Mouse (Mus musculus) retina, postnatal 1 day (tissue): ENCODE measurements around the gene Kcnh3.
A peak's percentile ranks its signal among the peaks of the same experiment; 100 is the strongest.
"Not testable (repeated sequence)": the region's sequence is repeated elsewhere in the genome, so short reads cannot be mapped to it uniquely, and the experiment has no call there.

Experiments
- DNase-seq: peaks from one replicate; pipeline ENCODE4 v3.0.0-alpha.2; 2012

The Kcnh3 gene

DNA sequence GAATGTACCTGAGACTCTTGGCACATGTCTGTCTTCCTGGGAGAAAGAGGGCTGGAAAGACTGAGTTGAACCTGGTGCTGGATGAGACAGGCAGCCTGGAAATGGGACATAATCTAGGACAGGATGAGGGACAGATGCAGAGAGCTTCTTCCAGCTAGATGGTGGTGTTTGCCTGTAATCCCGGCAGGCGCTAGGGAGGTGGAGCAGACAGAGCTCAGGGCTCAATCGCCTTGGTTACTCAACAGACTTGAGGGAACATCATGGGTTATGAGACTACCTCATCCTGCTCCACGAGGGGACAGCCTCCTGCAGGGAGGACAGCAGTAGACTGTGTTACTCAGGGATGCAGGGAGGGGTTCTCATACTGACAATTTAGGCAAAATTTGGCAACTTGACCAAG is 16.6 kb downstream of the Kcnh3 start:
- DNase-seq, result no peak

- no peak for DNase-seq
These were observed 17.4 kb downstream of the Kcnh3 start for GRCm38 (mm10) chr15:99242045-99242444.

DNA sequence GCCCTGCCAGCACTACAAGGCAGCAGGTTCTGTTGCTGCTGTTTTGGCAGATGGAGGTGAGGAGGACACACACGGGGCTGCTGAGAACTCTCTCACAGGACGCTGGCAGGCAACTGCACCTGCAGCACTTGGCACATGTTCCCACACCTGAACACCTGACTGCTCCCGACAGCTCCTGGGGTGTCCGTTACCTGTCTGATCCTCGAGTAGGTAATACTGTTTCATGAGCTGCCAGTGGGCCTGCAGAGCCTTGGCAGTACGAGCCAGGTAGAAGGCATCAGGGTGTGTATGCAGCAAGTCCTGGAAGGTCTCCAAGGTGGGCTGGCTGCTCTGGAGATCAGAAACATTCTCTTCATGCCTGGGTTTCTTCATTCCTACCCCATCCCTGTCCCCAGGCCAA is 22.1 kb downstream of the Kcnh3 start:
- not testable (repeated sequence) for DNase-seq

- DNase-seq, result no peak
These were observed 24.3 kb downstream of the Kcnh3 start for GRCm38 (mm10) chr15:99248972-99249371.

DNA sequence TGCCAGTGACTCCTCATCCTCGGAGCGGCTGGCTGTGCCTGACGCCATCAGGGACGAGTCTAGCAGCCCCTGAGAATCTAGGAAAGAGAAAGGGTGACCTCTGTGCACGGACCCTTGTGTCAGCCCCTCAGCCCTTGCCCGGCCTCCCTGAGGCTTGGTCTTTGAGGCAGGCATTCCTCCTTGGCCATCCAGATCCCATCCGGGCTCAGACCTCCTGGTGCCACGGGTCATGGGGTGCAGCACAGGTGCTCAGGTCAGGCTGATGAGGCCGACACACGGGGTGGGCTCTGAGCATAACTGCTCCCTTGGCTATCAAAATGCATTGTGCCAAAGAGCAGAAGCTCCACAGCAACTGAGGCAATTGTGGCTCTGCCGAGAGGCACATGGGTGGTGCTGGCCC is 25.3 kb downstream of the Kcnh3 start:
- no peak for DNase-seq

DNA sequence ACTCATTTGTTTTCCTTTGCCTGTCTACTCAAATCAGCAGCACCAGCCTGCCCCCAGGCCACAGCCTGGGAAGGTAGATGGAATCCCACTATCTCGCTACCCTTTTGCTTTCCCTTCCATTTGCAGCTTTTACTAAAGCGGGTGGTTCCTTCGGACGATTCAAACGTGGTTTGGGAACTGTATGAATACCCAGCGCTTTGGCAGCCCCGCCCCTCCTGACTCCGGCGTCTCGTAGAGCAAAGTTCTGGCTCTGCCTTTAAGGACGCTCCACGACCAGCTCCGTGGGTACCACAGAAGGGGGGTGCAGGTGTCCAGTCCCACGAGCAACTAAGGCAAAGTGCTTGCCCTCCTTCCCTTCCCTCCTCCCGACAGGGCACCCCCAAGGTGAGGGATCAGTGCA is 26.4 kb downstream of the Kcnh3 start:
- DNase-seq, result not testable (repeated sequence)

DNA sequence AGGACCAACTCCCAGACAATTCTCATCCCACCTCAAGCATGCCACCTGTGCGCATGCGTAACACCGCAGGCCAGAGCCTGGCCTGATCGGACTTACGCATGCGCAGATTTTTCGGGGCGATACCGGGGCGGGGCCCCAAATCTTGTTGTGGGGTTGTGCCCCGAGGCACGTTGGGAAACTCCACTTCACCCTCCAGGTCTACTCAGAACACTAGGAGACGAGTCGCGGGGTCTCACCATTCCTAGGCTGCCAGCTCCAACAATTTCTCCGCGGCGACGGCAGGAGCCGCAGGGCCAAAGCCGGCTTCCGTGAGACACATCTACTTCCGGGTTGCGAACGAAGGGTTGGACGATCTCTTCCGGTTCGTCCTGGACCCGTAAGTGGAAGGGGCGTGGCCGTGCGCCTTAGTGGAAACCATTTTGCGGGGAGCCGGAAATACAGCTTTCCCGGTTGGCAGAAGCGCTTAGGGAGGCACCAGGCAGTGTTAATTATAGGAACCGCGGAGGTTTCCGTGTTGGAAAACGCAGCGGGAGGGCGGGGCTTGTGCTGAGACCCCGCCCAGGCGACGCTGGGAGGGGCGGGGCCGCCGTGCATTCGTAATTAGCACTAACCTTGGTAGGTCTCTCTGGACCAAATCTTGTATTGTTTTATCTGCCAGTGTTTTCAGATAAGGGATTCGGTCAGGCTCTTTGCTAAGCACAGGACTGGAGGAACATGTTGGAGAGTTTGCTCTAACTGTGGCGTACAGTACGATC is 27.1 kb downstream of the Kcnh3 start, which contains the start of gene Mcrs1:
Gene Mcrs1 (minus strand): TSS at position 336 of the 755 bp plus-strand sequence.
- peak; percentile 100 for DNase-seq

DNA sequence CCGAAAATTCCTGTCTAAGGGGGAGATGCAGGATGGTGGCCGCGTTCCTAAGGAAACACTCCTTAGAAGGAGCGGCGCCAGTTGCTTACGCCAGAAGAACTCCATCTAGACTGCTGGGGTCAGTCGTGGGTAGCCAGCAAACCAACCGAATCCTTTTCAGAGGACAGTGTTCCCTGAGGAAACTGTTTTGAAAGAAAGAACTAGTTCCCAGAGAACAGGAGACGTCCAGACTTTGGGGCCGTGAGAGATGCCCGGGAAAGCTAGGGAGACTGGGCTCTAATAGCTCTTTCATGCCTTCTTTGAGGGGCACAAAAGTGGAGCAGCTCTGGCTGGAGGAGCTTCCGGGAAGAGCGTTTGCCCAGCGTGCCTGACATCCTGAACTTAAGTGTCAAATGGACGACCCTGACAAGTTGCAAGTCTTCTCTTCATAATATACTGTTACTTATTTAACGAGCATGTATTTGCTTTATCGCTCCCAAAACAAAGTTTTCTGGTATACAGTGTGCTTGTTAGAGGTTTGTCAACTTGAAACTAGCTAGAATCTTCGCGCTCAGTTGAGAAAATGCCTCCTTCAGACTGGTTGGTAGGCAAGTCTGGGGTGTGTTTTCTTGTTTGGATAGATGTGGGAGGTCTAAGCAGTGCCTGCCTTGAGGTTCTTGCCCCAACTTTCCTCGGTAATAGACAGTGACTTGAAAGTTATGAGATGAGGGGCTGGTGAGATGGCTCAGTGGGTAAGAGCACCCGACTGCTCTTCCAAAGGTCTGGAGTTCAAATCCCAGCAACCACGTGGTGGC is 27.9 kb downstream of the Kcnh3 start:
- no peak for DNase-seq

DNA sequence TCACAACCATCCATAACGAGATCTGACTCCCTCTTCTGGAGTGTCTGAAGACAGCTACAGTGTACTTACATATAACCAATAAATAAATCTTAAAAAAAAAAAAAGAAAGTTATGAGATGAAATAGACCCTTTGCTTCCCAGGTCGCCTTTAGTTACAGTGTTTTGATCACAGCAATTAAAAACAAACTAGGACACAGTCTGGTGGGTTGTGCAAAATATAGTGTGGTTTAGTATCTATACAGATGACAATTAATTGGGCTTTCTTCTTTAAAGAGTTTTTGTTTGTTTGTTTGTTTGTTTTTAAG is 28.5 kb downstream of the Kcnh3 start:
- DNase-seq, result not testable (repeated sequence)

DNA sequence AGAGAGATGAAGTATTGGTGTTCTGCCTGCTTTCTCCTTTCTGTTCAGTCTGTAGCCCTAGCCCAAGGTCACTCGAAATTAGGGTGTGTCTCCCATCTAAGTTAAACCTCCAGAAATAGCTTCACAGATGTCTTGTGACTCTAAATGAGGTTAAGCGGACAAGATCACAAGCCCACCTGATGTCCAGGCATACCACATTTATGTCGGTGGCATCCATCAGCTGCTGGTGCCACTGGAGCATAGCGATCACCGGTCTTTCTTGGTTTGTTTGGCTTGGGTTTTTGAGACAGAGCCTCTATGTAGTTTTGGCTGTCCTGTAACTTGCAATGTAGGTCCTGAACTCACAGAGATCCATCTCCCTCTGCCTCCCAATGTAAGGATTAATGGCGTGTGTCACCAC is 29.1 kb downstream of the Kcnh3 start:
- no peak for DNase-seq

GRCm38 (mm10) chr15:99254477-99255005 is 29.9 kb downstream of the Kcnh3 start:
- DNase-seq, result no peak

- no peak for DNase-seq
These were observed 30.6 kb downstream of the Kcnh3 start for GRCm38 (mm10) chr15:99255241-99255749.

- DNase-seq, result no peak
These were observed 34.6 kb downstream of the Kcnh3 start for GRCm38 (mm10) chr15:99259167-99259729.

GRCm38 (mm10) chr15:99259730-99260252 is 35.1 kb downstream of the Kcnh3 start:
- DNase-seq, result peak; percentile 87

- no peak for DNase-seq
These were observed 38.0 kb downstream of the Kcnh3 start for GRCm38 (mm10) chr15:99262702-99263101.

GRCm38 (mm10) chr15:99264363-99264762 is 39.7 kb downstream of the Kcnh3 start:
- DNase-seq, result no peak

- peak; percentile 88 for DNase-seq
These were observed 41.0 kb downstream of the Kcnh3 start for GRCm38 (mm10) chr15:99265679-99266078.

DNA sequence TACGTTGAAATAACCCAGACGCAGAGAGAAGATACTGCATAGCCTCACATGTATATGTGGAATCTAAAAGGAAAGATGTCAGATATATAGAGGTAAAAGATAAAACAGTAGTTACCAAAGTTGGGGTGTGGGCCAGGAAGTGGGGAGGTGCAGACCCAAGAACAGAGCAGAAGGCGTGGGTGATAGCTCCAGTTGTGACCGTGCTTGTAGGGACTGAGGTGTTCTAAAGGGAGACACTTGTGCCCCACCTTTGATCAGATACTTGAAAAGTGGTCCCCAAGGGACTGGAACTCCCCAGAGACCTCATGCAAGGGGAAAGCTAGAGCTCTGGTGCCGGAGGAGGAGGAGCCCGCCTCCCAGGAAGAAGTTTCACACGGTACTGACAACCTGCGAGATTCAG is 51.4 kb downstream of the Kcnh3 start:
- DNase-seq, result no peak

- DNase-seq, result no peak
These were observed 53.6 kb downstream of the Kcnh3 start for GRCm38 (mm10) chr15:99278271-99278670.

DNA sequence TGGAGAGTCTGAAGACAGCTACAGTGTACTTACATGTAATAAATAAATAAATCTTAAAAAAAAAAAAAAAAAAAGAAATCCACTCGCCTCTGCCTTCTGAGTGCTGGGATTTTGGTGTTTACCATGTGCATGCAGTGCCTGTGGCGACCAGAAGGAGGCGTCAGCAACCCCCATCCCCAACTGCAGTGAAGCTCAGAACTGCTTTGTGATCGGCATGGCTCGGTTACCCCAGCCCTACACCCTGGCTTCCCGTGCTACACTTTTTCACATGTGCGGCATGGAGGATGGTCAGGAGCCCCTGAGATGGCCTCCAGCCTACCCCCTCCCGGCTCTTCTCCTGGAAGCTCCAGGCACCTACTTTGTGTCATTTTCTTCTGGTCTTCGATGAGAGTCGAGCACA is 58.8 kb downstream of the Kcnh3 start:
- DNase-seq, result no peak

GRCm38 (mm10) chr15:99284527-99285188 is 60.0 kb downstream of the Kcnh3 start:
- peak; percentile 73 for DNase-seq

GRCm38 (mm10) chr15:99285189-99285535 is 60.5 kb downstream of the Kcnh3 start:
- no peak for DNase-seq

GRCm38 (mm10) chr15:99290586-99290985 is 65.9 kb downstream of the Kcnh3 start:
- DNase-seq, result no peak
